Mouse (Mus musculus) hindbrain, embryonic 11.5 days (tissue): ENCODE measurements around the gene Cacna1a. TPM values are rescaled to one million over a fixed set of nuclear protein-coding genes. Genes with fewer than 3 reads are reported as not detected.
"Not testable (repeated sequence)": the region's sequence is repeated elsewhere in the genome, so short reads cannot be mapped to it uniquely, and the experiment has no call there.

ENCODE experiments used
- ATAC-seq: fragments of 200-750 bp; cut with Nextera tagmentation; 2 replicates; pipeline ENCODE4 v1.8.0; 2017; ENCODE audit warnings: mild to moderate bottlenecking, moderate TSS enrichment, moderate library complexity; ENCODE audit not compliant: low FRiP score
- DNase-seq: peaks from one replicate; pipeline ENCODE4 v3.0.0-alpha.2; 2015; ENCODE audit warnings: low spot score
- H3K27ac ChIP-seq: fragments of 300-500 bp; sonication (generic); 2 replicates; pipeline ENCODE4 v1.5.1; 2014; ENCODE audit warnings: mild to moderate bottlenecking, low read depth, low read length
- H3K27me3 ChIP-seq: fragments of 300-500 bp; sonication (generic); 2 replicates; pipeline ENCODE4 v1.6.1; 2014; ENCODE audit warnings: mild to moderate bottlenecking, low read length, moderate library complexity, mixed read lengths; ENCODE audit not compliant: control insufficient read depth, insufficient read depth
- H3K36me3 ChIP-seq: fragments of 300-500 bp; sonication (generic); 2 replicates; pipeline ENCODE4 v1.6.1; 2014; ENCODE audit warnings: mild to moderate bottlenecking, low read length, moderate library complexity, mixed read lengths; ENCODE audit not compliant: control insufficient read depth, insufficient read depth
- H3K4me1 ChIP-seq: fragments of 300-500 bp; sonication (generic); replicated peaks from 2 replicates; pipeline ENCODE4 v1.6.1; 2014; ENCODE audit warnings: low read length, mixed read lengths; ENCODE audit not compliant: control insufficient read depth, insufficient read depth
- H3K4me2 ChIP-seq: fragments of 300-500 bp; sonication (generic); replicated peaks from 2 replicates; pipeline ENCODE4 v1.6.1; 2014; ENCODE audit warnings: mild to moderate bottlenecking, low read depth, low read length
- H3K4me3 ChIP-seq: fragments of 300-500 bp; sonication (generic); 2 replicates; pipeline ENCODE4 v1.5.1; 2014; ENCODE audit warnings: low read depth, low read length
- H3K9ac ChIP-seq: fragments of 300-500 bp; sonication (generic); 2 replicates; pipeline ENCODE4 v1.6.1; 2014; ENCODE audit warnings: low read depth, low read length
- H3K9me3 ChIP-seq: fragments of 300-500 bp; sonication (generic); 2 replicates; pipeline ENCODE4 v1.6.1; 2016; ENCODE audit warnings: low read length; ENCODE audit not compliant: control insufficient read depth
- WGBS: fragments of 180-500 bp; shearing (Covaris S2); extraction: QIAGEN DNeasy Blood & Tissue Kit; methylation state at CpG from one replicate; pipeline ENCODE4 v1.1.7; 2014; 5-methylcytosine and 5-hydroxymethylcytosine counted together
- polyA plus RNA-seq: library from polyadenylated mRNA; unstranded; fragments of >200 nt; fragmentation: Nextera tagmentation; extraction: Ambion mirVana; gene quantifications from 2 replicates; pipeline ENCODE4 v1.2.1, GENCODE M21; 2014

Cacna1a gene
- polyA plus RNA-seq, 1 experiment from 2014 or later: 10.4 TPM

- Histone ChIP-seq H3K4me2 (no peak overlapping the region), H3K9me3 (no peaks in the 10 kb centered on the region), H3K27me3 (no peaks in the 10 kb centered on the region), H3K4me1 (no peaks in the 10 kb centered on the region), H3K4me3 (no peak overlapping the region), H3K9ac (no peak overlapping the region), H3K36me3 (no peaks in the 10 kb centered on the region), H3K27ac (no peak overlapping the region)
- WGBS: 78% methylated on average over 10 of the region's 10 CpGs
- ATAC-seq (0 out of 2 replicates have a peak, but pooled peaks have one; percentile 35), DNase-seq (peak; percentile 46)
These were observed 113.5 kb downstream of the Cacna1a start for GRCm38 (mm10) chr8:84501671-84502308.

DNA sequence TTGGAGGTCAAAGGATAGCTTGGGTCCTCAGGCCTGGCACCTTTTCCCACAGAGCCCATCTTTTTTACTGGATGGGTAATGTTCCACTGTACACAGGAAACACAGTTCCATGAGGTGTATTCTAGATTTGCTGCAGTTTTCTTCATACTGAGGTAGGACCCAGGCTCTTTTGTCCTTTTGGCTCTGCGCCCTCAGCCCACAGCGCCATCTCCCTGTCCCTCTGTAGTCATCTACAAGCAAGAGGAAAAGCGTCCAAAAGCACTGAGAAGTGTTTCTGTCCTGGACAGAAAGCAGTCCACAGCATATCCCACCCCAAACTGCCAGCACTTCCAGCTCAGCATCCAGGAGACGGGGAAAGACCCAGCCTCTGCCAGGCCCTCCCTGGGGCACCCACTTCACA, 114.4 kb downstream of the Cacna1a start:
- no peak for DNase-seq
- H3K27me3 ChIP-seq: no peaks in the 10 kb centered on the region
- no peak overlapping the region for H3K4me3 ChIP-seq
- H3K9me3 ChIP-seq: no peaks in the 10 kb centered on the region
- H3K36me3 ChIP-seq: no peaks in the 10 kb centered on the region
- H3K27ac ChIP-seq: no peak overlapping the region
- no peak for ATAC-seq
- 92% methylated on average over 4 of the region's 4 CpGs for WGBS
- no peak overlapping the region for H3K9ac ChIP-seq
- no peaks in the 10 kb centered on the region for H3K4me1 ChIP-seq
- no peak overlapping the region for H3K4me2 ChIP-seq

GRCm38 (mm10) chr8:84507220-84507619, 119.0 kb downstream of the Cacna1a start:
- DNase-seq: no peak
- Histone ChIP-seq H3K36me3 (no peaks in the 10 kb centered on the region), H3K9ac (no peak overlapping the region), H3K4me1 (no peaks in the 10 kb centered on the region), H3K9me3 (no peaks in the 10 kb centered on the region), H3K4me2 (no peak overlapping the region), H3K27ac (no peak overlapping the region), H3K4me3 (no peak overlapping the region), H3K27me3 (no peaks in the 10 kb centered on the region)
- WGBS: 94% methylated on average over 5 of the region's 5 CpGs
- no peak for ATAC-seq

GRCm38 (mm10) chr8:84509764-84510163, 121.5 kb downstream of the Cacna1a start:
- H3K27me3 ChIP-seq, H3K4me2 ChIP-seq, H3K27ac ChIP-seq, H3K4me3 ChIP-seq, ATAC-seq, H3K4me1 ChIP-seq, H3K9ac ChIP-seq, H3K36me3 ChIP-seq, H3K9me3 ChIP-seq, DNase-seq: not testable (repeated sequence)
- WGBS: 82% methylated on average over 6 of the region's 6 CpGs

DNA sequence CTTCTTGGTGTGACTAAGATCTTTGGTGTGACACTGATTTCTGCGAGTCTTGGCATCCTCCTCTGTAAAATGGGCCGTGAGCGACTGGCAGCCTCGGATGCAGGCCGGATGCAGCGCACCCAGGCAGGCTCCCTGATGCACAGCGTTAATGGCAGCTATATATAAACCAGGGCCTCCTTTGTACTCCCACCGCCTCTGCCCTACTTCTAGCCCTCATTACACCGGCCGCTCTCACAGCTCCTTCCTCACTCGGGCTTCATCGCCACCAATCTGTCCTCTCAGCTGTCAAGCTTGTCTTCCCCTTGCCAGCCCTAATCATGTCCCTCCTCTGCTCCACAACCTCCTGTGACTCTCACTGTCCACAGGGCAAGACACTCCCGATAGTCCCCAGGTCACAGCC, 123.4 kb downstream of the Cacna1a start:
- DNase-seq (no peak), ATAC-seq (no peak)
- Histone ChIP-seq H3K9me3 (no peaks in the 10 kb centered on the region), H3K4me3 (no peak overlapping the region), H3K27me3 (no peaks in the 10 kb centered on the region), H3K36me3 (no peaks in the 10 kb centered on the region), H3K4me2 (no peak overlapping the region), H3K27ac (no peak overlapping the region), H3K4me1 (no peaks in the 10 kb centered on the region), H3K9ac (no peak overlapping the region)
- 92% methylated on average over 13 of the region's 13 CpGs for WGBS

DNA sequence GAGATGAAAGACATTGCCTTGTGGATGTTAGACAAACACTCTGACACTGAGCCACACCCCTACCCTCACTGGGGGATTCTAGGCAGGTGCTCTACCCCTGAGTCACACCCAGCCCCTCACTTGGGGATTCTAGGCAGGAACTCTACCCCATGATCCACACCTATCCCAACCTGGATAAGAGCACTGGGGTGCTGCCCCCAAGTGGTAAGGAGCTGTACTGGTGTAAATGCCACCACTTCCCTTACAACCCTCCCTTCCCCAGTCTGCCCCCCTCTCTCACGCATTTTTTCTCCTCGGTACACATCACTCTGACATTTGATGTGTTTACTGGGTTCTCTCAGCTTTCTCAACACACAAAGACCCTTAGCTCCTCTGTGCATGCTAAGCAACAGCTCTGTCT, 125.5 kb downstream of the Cacna1a start:
- H3K27me3 ChIP-seq: no peaks in the 10 kb centered on the region
- peak; percentile 34 for DNase-seq
- no peaks in the 10 kb centered on the region for H3K9me3 ChIP-seq
- no peak overlapping the region for H3K4me2 ChIP-seq
- H3K4me1 ChIP-seq: no peaks in the 10 kb centered on the region
- no peak overlapping the region for H3K4me3 ChIP-seq
- no peak overlapping the region for H3K9ac ChIP-seq
- H3K36me3 ChIP-seq: no peaks in the 10 kb centered on the region
- H3K27ac ChIP-seq: no peak overlapping the region
- no peak for ATAC-seq
- 16% methylated on average over 2 of the region's 2 CpGs for WGBS

DNA sequence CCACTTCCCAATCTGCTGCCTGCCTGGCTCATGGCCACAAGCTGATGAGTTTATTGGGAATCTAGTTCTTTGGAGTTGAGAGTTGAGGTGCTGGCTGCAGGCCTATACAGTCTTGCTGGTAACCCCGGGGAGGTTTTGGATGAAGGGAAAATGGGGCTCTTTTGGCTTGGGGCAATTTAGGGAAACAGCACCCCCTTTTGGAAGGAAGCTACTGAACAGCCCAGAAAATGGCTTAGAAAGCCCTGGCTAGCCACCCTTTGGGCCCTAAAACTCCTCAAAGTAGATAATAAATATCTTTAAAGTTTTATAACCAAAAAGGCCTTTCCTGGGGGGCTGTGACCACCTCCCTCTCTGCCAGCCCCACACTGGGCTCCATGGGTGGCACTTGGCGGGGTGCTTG, 129.9 kb downstream of the Cacna1a start:
- no peak for ATAC-seq

DNA sequence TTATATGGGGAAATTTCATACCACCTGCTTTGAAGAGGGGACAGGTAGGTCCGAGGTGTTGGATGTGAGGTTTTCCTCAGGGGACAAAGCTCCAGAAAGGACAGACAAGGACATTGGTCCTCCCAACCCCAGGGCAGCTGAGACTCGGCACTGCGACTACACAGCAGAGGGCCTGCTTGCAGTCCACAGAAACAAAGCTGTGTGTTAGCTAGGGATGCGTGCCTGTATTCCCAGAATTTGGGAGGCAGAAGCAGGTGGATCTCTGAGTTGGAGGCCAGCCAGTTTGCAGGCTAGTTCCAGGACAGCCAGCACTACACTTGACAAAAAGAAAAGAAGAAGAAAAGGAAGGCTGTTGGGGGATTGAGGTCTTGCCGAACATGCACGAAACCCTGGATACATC, 130.5 kb downstream of the Cacna1a start:
- 90% methylated on average over 6 of the region's 6 CpGs for WGBS

More for the DNA sequence above, 129.9 kb downstream of the Cacna1a start:
- Histone ChIP-seq H3K27me3 (no peaks in the 10 kb centered on the region), H3K9ac (no peak overlapping the region), H3K36me3 (no peaks in the 10 kb centered on the region), H3K4me1 (no peaks in the 10 kb centered on the region), H3K27ac (no peak overlapping the region), H3K4me3 (no peak overlapping the region), H3K9me3 (no peaks in the 10 kb centered on the region), H3K4me2 (no peak overlapping the region)
- no peak for DNase-seq
- WGBS: 78% methylated on average over 2 of the region's 2 CpGs

DNA sequence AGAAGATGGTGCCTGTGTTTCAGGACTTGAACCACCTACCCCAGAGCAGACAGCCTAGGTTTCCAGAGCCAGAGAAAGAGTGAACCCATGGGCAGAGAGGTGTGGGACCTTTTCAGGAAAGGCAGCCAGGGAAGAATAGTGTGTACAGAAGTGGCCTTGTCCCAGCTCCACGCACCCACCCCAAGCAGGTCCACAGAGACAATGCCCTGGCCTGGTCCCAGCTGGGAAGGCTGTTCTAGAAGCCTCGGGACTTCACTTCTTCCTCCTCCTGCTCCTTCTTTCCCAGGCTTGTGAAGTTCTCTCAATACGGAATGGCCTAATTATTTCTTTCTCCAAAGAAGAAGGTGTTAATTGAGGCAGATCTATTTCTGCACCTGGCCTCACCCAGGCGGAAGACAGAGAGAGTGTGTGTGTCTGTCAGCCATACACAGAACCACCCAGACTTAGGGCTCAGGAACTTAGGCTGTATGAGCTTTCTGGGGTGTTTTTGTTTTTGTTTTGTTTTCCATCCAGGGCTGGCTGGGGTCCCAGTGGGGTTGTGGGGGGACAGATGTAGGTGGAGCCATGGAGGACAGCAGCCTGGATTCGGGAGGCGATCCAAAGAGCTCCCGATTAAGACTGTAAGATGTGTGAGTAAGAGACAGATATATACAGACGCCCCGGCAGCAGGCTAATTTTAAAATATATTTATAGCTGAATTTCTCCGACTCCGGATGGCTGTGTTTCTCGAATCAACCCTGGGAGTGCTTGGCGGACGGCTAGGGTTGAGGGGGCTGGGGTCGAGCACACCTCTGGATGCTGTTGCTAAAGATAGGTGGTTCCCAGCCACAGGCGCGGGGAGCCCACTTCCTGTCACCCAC, 131.8 kb downstream of the Cacna1a start:
- no peak for DNase-seq
- ATAC-seq: no peak
- H3K36me3 ChIP-seq: 0 out of 2 replicates have a peak, but pooled peaks cover 2% of the 10 kb centered on the region
- H3K27ac ChIP-seq: no peak overlapping the region
- H3K4me3 ChIP-seq: no peak overlapping the region
- no peak overlapping the region for H3K9ac ChIP-seq
- no peaks in the 10 kb centered on the region for H3K9me3 ChIP-seq
- H3K27me3 ChIP-seq: no peaks in the 10 kb centered on the region
- no peaks in the 10 kb centered on the region for H3K4me1 ChIP-seq
- H3K4me2 ChIP-seq: no peak overlapping the region
- 86% methylated on average over 17 of the region's 17 CpGs for WGBS

More for the DNA sequence above, 130.5 kb downstream of the Cacna1a start:
- Histone ChIP-seq H3K4me2 (no peak overlapping the region), H3K9ac (no peak overlapping the region), H3K4me3 (no peak overlapping the region), H3K36me3 (no peaks in the 10 kb centered on the region), H3K27me3 (no peaks in the 10 kb centered on the region), H3K9me3 (no peaks in the 10 kb centered on the region), H3K4me1 (no peaks in the 10 kb centered on the region), H3K27ac (no peak overlapping the region)
- DNase-seq (no peak), ATAC-seq (no peak)
